Mouse (Mus musculus) heart, postnatal 36 days (tissue): ENCODE results near the gene Pfkfb4. TPM values are rescaled to one million over a fixed set of nuclear protein-coding genes. Genes with fewer than 3 reads are reported as not detected.
A peak's percentile ranks its signal among the peaks of the same experiment; 100 is the strongest.

ENCODE experiments used
- DNase-seq, 2 experiments: peaks; one replicate each; pipeline ENCODE4 v3.0.0; 2021 to 2022
- intact Hi-C: fragments of 180-260 bp; cut with DNase I; formaldehyde crosslinking; loops from one replicate; pipeline ENCODE4 v1.15.1; 2025
- total RNA-seq, 2 experiments: library from RNA; stranded (reverse); gene quantifications; 2 replicates each; pipeline ENCODE4 v1.2.3; 2021

Pfkfb4 gene
- total RNA-seq, result 1 to 10 TPM; 2.3 to 2.4 TPM

GRCm38 (mm10) chr9:108991428-108992084 is at the start of gene Pfkfb4:
Gene Pfkfb4 (plus strand): TSS chr9:108991778.
- peak; percentile 90 to 91 for DNase-seq
- intact Hi-C loops, result no loop called here

DNA sequence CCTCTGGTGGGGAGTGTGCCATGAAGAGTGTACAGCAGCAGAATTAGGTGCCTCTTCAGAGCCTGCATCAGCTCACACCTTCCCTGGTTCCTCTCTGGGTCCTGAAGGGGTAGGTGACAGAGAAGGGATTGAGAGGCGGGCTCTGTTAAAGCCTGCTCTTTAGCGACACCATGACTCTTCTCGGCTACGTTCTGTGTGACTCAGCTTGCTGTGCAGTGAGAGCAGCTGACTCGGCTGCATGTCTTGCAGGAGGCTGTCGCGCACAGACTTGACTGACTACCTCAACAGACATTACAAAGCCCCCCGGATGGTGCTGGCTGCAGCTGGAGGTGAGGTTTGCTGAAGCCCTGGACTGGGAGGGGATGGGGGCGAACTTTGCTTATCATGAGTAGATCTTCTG is 46.5 kb upstream of the Pfkfb4 start:
- DNase-seq, result no peak
- intact Hi-C loops, result no loop called here

DNA sequence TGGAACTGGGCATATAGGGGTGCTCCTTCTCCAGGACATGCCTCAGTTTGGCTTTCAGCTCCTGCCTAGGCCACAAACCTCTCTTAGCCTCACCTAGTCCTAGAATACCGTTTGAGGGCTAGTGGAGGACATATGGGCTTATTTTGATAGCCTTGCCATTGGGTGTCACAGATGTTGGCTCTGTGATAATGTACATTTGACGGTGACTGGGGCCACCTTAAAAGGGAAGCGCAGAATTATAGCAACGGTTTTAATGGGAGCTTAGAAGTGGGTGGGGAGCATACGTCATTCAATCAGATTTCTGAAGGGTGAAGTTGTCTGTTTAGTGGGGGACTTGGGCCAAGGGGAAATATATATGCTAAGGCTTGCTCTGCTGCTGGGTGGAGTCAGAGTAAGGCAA is 46.0 kb upstream of the Pfkfb4 start:
- no peak for DNase-seq
- intact Hi-C loops, result no loop called here

GRCm38 (mm10) chr9:108949231-108949966 is 42.2 kb upstream of the Pfkfb4 start:
- intact Hi-C loops, result no loop called here
- peak; percentile 38 to 44 for DNase-seq

DNA sequence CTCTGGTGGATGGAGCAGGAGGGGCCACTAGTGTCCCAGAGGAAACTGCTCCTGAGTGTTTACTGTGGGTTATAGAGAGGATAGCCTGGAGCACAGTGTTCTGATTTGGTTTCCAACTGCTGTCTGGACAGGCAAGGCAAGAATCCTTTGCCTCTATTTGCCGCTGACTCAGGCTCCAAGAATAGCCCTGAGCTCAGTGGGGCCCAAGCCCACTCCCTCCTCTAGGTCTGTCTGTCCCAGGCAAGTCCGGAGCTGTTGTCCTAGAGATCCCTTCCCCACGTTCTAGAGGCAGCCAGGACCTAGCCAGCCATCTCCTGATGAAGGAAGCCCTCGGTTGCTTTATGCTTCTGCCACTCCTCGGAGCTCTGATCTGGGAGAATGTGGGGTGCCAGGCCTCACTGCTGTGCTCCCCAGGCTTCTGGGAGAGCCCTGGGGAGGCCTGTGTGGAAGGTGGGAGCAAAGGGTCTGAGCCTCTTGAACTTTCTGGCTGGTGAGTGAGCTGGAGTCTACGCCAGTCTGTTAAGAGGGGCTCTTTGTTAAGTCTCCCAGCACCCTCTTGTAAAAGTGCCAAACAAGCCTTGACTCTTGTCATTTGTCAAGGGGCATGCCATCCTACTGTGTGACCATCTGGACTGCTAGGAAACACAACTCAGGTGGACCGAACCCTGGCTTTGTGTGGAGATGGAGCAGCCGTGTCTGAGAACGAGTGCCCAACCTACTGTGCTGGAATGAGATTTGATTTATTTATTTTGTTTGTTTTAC is 41.4 kb upstream of the Pfkfb4 start:
- DNase-seq, result no peak
- intact Hi-C loops, result no loop called here

- intact Hi-C loops, result no loop called here
- no peak for DNase-seq
Measured at GRCm38 (mm10) chr9:108953081-108953636, 38.4 kb upstream of the Pfkfb4 start, which contains the start of gene Col7a1. Gene Col7a1 (plus strand): TSS chr9:108953586.

DNA sequence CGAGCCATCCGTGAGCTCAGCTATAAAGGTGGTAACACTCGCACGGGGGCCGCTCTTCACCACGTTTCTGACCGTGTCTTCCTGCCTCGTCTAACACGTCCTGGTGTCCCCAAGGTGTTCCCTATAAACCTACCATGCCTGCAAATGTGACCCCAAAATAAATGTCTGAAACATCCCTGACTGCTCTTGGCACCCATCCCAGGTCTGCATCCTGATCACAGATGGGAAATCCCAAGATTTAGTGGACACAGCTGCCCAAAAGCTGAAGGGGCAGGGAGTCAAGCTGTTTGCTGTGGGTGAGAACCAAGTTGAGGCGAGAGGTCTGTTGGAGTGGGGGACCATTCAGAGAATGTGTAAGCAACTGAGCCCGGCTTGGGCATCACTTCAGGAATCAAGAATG is 36.3 kb upstream of the Pfkfb4 start:
- no peak for DNase-seq

GRCm38 (mm10) chr9:108955846-108956245 is 35.7 kb upstream of the Pfkfb4 start:
- no peak for DNase-seq
- intact Hi-C loops, result no loop called here

More for the DNA sequence above, 36.3 kb upstream of the Pfkfb4 start:
- intact Hi-C loops, result no loop called here

- intact Hi-C loops, result no loop called here
- no peak for DNase-seq
Measured at GRCm38 (mm10) chr9:108963577-108963976, 28.0 kb upstream of the Pfkfb4 start.

GRCm38 (mm10) chr9:108964338-108964737 is 27.2 kb upstream of the Pfkfb4 start:
- no peak for DNase-seq
- intact Hi-C loops, result no loop called here

DNA sequence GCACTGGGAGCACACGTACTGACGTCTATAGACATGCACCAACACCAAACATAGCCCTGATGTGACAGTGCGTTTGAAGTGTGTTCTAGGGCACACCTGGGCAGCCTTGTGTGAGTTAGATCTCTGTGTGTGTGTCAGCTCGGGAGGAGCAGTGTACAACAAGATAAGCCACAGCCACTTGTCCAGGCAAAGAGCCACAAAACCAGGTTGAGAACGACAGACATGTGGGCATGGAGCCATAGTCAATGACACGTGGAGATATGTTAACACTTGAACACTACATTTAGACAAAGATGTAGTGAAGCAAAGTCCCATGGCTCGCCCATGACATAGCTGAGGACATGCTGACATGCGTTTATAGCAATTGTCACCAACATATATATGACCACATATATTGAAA is 21.0 kb upstream of the Pfkfb4 start:
- DNase-seq, result no peak

DNA sequence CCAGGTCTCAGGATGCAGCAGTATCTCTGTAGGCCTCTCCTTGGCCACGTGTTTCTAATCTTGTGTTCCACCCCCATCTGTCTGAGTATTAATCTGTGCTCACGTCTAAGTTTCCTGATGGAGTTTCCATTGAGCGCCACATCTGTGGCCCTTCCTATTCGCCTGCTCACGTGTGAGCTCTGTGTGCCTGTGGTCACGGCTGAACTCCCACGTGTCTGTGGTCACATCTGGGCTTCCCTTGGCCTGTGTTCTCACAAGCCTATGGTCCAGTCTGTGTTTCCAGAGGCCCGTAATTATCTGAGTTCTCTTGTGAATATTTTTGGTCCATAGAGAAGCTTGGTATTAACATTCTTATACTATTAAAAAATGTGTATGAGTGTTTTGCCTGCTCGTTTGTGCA is 15.1 kb upstream of the Pfkfb4 start:
- intact Hi-C loops, result no loop called here
- DNase-seq, result no peak

More for the DNA sequence above, 21.0 kb upstream of the Pfkfb4 start:
- intact Hi-C loops, result no loop called here

GRCm38 (mm10) chr9:108977966-108978365 is 13.6 kb upstream of the Pfkfb4 start:
- intact Hi-C loops, result no loop called here
- DNase-seq, result no peak

DNA sequence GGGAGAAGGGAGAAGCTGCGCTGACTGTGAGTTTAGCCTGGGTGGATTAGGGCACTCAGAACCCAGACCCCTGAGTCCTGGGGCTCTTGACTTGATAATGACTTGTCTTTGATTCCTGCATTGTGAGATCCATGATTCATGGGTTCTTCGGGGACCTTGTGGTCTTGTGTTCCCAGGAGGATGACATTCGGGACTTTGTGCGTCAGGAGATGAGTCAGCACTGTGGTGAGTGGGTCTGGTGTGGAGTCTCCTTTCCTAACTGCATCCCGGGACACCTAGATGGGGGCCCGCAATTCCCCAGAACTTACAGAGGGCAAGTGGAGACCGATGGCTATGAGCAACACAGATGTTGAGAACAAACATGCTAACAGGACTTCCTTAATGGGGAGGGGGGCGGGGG is 9.1 kb upstream of the Pfkfb4 start:
- DNase-seq, result no peak
- intact Hi-C loops, result no loop called here

- no peak for DNase-seq
- intact Hi-C loops, result no loop called here
Measured at GRCm38 (mm10) chr9:108983209-108983608, 8.4 kb upstream of the Pfkfb4 start.

GRCm38 (mm10) chr9:108985710-108986109 is 5.9 kb upstream of the Pfkfb4 start, which contains the start of gene Ucn2:
Gene Ucn2 (plus strand): TSS chr9:108986010.
- DNase-seq, result no peak
- intact Hi-C loops, result no loop called here

GRCm38 (mm10) chr9:108987704-108988350 is 3.8 kb upstream of the Pfkfb4 start:
- peak; percentile 38 to 48 for DNase-seq
- intact Hi-C loops, result loop anchor here (2.0 kb wide), 1 partner anchor 49 kb away; no protein-coding TSS in a partner anchor

DNA sequence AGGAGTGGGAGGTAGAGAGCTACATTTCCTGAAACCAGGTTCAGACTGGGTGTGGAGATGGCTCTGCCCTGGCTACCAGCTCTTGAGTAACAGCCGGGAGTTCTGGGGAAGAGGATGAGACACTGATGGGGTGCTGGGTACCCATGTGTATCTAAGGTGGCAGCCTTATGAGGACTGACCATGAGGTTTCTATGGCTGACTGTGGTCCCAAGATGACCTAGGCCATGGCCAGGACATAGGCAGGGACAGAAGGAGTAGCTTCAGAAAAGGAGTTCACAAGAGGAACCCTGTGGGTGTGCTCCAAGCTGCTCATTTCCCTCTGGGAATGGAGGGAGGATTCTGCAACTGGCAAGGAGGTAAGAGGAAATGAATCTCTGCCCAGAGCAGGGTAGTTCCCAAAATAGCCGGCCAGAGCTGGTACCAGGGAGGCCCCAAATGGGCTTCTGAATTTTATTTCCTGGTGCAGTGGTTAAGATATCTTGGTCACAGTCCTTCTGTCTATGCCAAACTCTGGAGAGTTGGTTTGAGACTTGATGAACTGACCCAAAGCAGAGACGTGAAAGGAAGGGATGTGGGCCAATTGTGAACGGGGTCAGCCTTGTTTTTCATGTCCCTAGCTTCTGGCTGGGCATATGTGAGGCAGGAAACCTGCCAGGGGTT is 1.6 kb upstream of the Pfkfb4 start:
- intact Hi-C loops, result loop anchor here (2.0 kb wide), 1 partner anchor 51 kb away; no protein-coding TSS in a partner anchor
- DNase-seq, result peak; percentile 16 to 28

DNA sequence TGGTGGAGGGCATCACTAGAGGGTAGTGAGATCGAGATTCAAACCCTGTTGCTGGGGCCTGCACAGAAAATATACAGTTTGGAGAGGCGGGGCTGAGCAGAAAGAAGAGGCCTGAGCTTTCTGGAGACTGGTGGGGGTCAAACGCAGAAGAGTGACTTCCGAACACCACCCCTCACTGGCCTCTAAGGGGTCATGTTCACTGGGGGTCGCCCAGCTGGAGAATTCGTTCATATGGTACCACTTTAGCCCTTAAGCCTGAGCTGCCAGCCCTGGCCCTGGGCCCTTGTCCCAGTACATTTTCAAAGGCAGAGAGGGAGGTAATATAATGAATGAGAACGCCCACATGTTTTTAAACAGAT is 1.1 kb upstream of the Pfkfb4 start:
- intact Hi-C loops, result no loop called here
- DNase-seq, result no peak

GRCm38 (mm10) chr9:108992085-108992469 is 499 bp downstream of the Pfkfb4 start:
- intact Hi-C loops, result no loop called here

More at GRCm38 (mm10) chr9:108992085-108992469, 499 bp downstream of the Pfkfb4 start:
- no peak for DNase-seq
